Mouse (Mus musculus) mesoderm, embryonic 11.5 days (tissue): Measurements from ENCODE around the gene Mrpl48.

Experiments used
- DNase-seq: peaks from one replicate; pipeline ENCODE4 v3.0.0-alpha.2; 2012; ENCODE audit warnings: low read depth, low spot score

Gene Mrpl48

DNA sequence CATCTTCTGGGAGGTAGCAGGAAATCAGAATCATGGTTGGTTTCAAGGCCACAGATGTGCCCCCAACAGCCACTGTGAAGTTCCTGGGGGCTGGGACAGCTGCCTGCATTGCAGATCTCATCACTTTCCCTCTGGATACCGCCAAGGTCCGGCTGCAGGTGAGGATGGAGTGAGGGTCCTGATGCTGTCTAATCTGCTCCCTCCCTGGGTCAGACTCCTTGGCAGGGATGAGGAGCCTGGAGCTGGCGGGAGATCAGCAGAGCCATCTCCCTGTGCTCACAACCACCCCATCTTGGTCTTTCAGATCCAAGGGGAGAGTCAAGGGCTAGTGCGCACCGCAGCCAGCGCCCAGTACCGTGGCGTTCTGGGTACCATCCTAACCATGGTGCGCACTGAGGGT, 111.3 kb downstream of the Mrpl48 start:
- no peak for DNase-seq

GRCm38 (mm10) chr7:100496371-100496770, 111.7 kb downstream of the Mrpl48 start:
- no peak for DNase-seq
